Mouse (Mus musculus) lung, embryonic 15.5 days (tissue): Measurements from ENCODE around the gene Ulk3. TPM values are rescaled to one million over a fixed set of nuclear protein-coding genes. Genes with fewer than 3 reads are reported as not detected.

ENCODE experiments used
- ATAC-seq: fragments of 200-750 bp; cut with Nextera tagmentation; 2 replicates; pipeline ENCODE4 v1.8.0; 2017; ENCODE audit warnings: moderate number of reproducible peaks, borderline replicate concordance; ENCODE audit not compliant: low FRiP score, low TSS enrichment; ENCODE audit errors: extremely low read depth
- H3K27ac ChIP-seq: fragments of 300-500 bp; sonication (generic); 2 replicates; pipeline ENCODE4 v1.5.1; 2015; ENCODE audit warnings: moderate library complexity, mild to moderate bottlenecking, inconsistent platforms
- H3K27me3 ChIP-seq: fragments of 300-500 bp; sonication (generic); 2 replicates; pipeline ENCODE4 v1.6.1; 2015; ENCODE audit warnings: inconsistent platforms
- H3K36me3 ChIP-seq: fragments of 300-500 bp; sonication (generic); 2 replicates; pipeline ENCODE4 v1.6.1; 2015; ENCODE audit warnings: inconsistent platforms
- H3K4me1 ChIP-seq: fragments of 300-500 bp; sonication (generic); 2 replicates; pipeline ENCODE4 v1.6.1; 2015; ENCODE audit warnings: inconsistent platforms
- H3K4me2 ChIP-seq: fragments of 300-500 bp; sonication (generic); 2 replicates; pipeline ENCODE4 v1.6.1; 2015; ENCODE audit warnings: inconsistent platforms, mild to moderate bottlenecking, moderate library complexity
- H3K4me3 ChIP-seq: fragments of 300-500 bp; sonication (generic); 2 replicates; pipeline ENCODE4 v1.5.1; 2015; ENCODE audit warnings: mild to moderate bottlenecking, inconsistent platforms
- H3K9ac ChIP-seq: fragments of 300-500 bp; sonication (generic); 2 replicates; pipeline ENCODE4 v1.6.1; 2015; ENCODE audit warnings: inconsistent platforms
- H3K9me3 ChIP-seq: fragments of 300-500 bp; sonication (generic); 2 replicates; pipeline ENCODE4 v1.6.1; 2016; ENCODE audit warnings: inconsistent platforms
- WGBS: fragments of 180-500 bp; shearing (Covaris S2); methylation state at CpG from one replicate; pipeline ENCODE4 v1.1.7; 2015; 5-methylcytosine and 5-hydroxymethylcytosine counted together
- polyA plus RNA-seq: library from polyadenylated mRNA; unstranded; fragments of >200 nt; fragmentation: Nextera tagmentation; extraction: Ambion mirVana; gene quantifications from 2 replicates; pipeline ENCODE4 v1.2.1, GENCODE M21; 2015

Ulk3 gene
- polyA plus RNA-seq, 1 experiment from 2014 or later = 16.0 TPM

DNA sequence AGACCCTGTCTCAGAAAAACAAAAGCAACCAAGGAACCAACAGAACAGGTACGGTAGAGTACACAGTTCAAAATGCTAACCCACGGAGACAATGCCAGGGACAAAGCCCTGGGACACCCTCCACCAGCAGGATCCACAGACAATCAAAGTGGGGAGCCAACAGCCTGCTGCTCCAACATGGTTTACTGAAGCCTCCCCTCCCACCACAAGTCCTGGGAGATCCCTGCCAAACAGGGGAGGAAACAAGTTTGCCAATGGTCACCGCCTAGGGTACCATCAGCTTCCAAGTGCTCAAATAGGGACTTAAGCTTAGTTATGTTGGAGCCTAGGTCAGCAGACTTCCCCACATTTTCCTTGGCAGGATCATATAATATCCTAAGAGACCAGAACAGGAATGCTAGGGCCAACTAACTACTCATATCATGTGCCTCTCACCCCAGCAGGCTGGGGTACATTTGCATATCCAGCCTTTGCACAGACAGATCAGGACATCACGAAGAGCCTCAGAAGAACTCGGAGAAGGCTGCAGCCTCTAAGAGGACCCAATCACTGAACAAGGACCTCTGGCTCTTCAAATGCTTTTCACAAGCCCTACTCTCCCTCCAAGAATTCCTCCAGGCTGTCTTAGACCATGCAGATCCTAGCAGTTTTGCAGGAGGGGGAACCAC, 50.5 kb downstream of the Ulk3 start:
- 62% methylated on average over 5 of the region's 5 CpGs for WGBS
- peak overlapping the region; percentile 88 for H3K27ac ChIP-seq
- no peaks in the 10 kb centered on the region for H3K36me3 ChIP-seq
- H3K4me1 ChIP-seq = peaks cover 73% of the 10 kb centered on the region
- H3K4me3 ChIP-seq = peak overlapping the region; percentile 10
- H3K9me3 ChIP-seq = no peaks in the 10 kb centered on the region
- H3K27me3 ChIP-seq = no peaks in the 10 kb centered on the region
- no peak for ATAC-seq
- H3K4me2 ChIP-seq = peak overlapping the region; percentile 45
- no peak overlapping the region for H3K9ac ChIP-seq

- H3K27ac ChIP-seq = peak overlapping the region; percentile 88
- WGBS = 10% methylated on average over 15 of the region's 15 CpGs
- 0 out of 2 replicates have a peak overlapping the region, but pooled peaks have one; percentile 20 for H3K9ac ChIP-seq
- H3K36me3 ChIP-seq = no peaks in the 10 kb centered on the region
- peak overlapping the region; percentile 45 for H3K4me2 ChIP-seq
- peak overlapping the region; percentile 10 for H3K4me3 ChIP-seq
- peak; percentile 9; the same call in 1 of the 2 replicates for ATAC-seq
- peaks cover 73% of the 10 kb centered on the region for H3K4me1 ChIP-seq
- H3K9me3 ChIP-seq = no peaks in the 10 kb centered on the region
- H3K27me3 ChIP-seq = no peaks in the 10 kb centered on the region
Observed at GRCm38 (mm10) chr9:57640384-57640783, 51.1 kb downstream of the Ulk3 start.

DNA sequence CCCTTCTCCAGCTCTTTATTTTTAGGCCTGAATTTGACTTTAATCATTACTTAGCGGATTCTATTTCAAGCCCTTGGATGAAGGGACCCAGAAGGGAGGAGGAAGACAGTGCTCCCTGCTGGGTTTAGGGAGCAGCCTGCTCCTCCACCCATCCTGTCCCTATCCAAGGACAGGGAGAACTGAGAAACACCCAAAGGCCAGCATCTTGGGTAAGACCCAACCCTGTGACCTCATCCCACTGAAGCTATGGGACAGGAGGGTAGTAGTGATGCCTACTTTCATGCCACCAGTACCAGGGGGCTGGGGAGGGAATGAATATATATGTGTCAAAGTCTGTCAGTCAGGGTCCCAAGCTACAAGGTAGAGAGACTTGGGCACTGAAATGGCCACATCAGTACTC, 51.8 kb downstream of the Ulk3 start:
- Histone ChIP-seq H3K4me3 (no peak overlapping the region), H3K4me1 (peaks cover 73% of the 10 kb centered on the region), H3K4me2 (peak overlapping the region; percentile 45), H3K36me3 (no peaks in the 10 kb centered on the region), H3K27me3 (no peaks in the 10 kb centered on the region), H3K27ac (peak overlapping the region; percentile 88; the same call in 1 of the 2 replicates), H3K9ac (peak overlapping the region; percentile 4; the same call in 1 of the 2 replicates), H3K9me3 (no peaks in the 10 kb centered on the region)
- ATAC-seq = no peak
- WGBS = 84% methylated on average over 1 of the region's 1 CpGs

GRCm38 (mm10) chr9:57641775-57642550, 52.7 kb downstream of the Ulk3 start:
- 86% methylated on average over 13 of the region's 13 CpGs for WGBS
- no peak overlapping the region for H3K27ac ChIP-seq

GRCm38 (mm10) chr9:57643169-57643855, 54.1 kb downstream of the Ulk3 start:
- Histone ChIP-seq H3K27me3 (no peaks in the 10 kb centered on the region), H3K36me3 (no peaks in the 10 kb centered on the region), H3K9ac (peak overlapping the region; percentile 99; the same call in 1 of the 2 replicates), H3K4me2 (peak overlapping the region; percentile 82), H3K9me3 (no peaks in the 10 kb centered on the region), H3K4me3 (peak overlapping the region; percentile 93), H3K27ac (no peak overlapping the region), H3K4me1 (peaks cover 58% of the 10 kb centered on the region)
- ATAC-seq = no peak
- 65% methylated on average over 9 of the region's 9 CpGs for WGBS

More at GRCm38 (mm10) chr9:57641775-57642550, 52.7 kb downstream of the Ulk3 start:
- peaks cover 71% of the 10 kb centered on the region for H3K4me1 ChIP-seq
- no peaks in the 10 kb centered on the region for H3K9me3 ChIP-seq
- ATAC-seq = no peak
- H3K4me3 ChIP-seq = no peak overlapping the region
- no peak overlapping the region for H3K9ac ChIP-seq
- no peaks in the 10 kb centered on the region for H3K36me3 ChIP-seq
- H3K27me3 ChIP-seq = no peaks in the 10 kb centered on the region
- H3K4me2 ChIP-seq = no peak overlapping the region

GRCm38 (mm10) chr9:57643856-57644180, 54.6 kb downstream of the Ulk3 start:
- peak overlapping the region; percentile 93 for H3K4me3 ChIP-seq
- H3K9me3 ChIP-seq = no peaks in the 10 kb centered on the region
- peak overlapping the region; percentile 82 for H3K4me2 ChIP-seq
- H3K9ac ChIP-seq = peak overlapping the region; percentile 99
- H3K27me3 ChIP-seq = no peaks in the 10 kb centered on the region
- no peak overlapping the region for H3K27ac ChIP-seq
- H3K36me3 ChIP-seq = no peaks in the 10 kb centered on the region
- ATAC-seq = no peak
- H3K4me1 ChIP-seq = peaks cover 53% of the 10 kb centered on the region
- WGBS = 37% methylated on average over 7 of the region's 7 CpGs

- Histone ChIP-seq H3K4me2 (peak overlapping the region; percentile 82), H3K27me3 (no peaks in the 10 kb centered on the region), H3K27ac (peak overlapping the region; percentile 98), H3K9ac (peak overlapping the region; percentile 99), H3K36me3 (no peaks in the 10 kb centered on the region), H3K4me3 (peak overlapping the region; percentile 93), H3K4me1 (peaks cover 46% of the 10 kb centered on the region), H3K9me3 (no peaks in the 10 kb centered on the region)
- ATAC-seq = no peak
- WGBS = under 1% methylated on average over 18 of the region's 18 CpGs
Observed at GRCm38 (mm10) chr9:57644442-57644943, 55.2 kb downstream of the Ulk3 start.

- Histone ChIP-seq H3K9ac (peak overlapping the region; percentile 99), H3K36me3 (no peaks in the 10 kb centered on the region), H3K9me3 (no peaks in the 10 kb centered on the region), H3K4me3 (peak overlapping the region; percentile 93), H3K4me2 (peak overlapping the region; percentile 82), H3K27me3 (no peaks in the 10 kb centered on the region), H3K27ac (peak overlapping the region; percentile 98), H3K4me1 (peaks cover 39% of the 10 kb centered on the region)
- WGBS = 0% methylated on average over 63 of the region's 85 CpGs
- ATAC-seq = peak; percentile 91
Observed at GRCm38 (mm10) chr9:57644944-57645893, 56.0 kb downstream of the Ulk3 start.

Other genes starting within 250 kb of the Ulk3 start
- gene Ppcdc, start 149.3 kb upstream of the Ulk3 start, polyA plus RNA-seq = 24.9 and 27.5 TPM in 2 replicates
- 6.3 and 6.9 TPM in 2 replicates for gene Scamp5, start 121.4 kb upstream of the Ulk3 start, polyA plus RNA-seq
- 2.2 and 2.9 TPM in 2 replicates for gene Rpp25, start 85.4 kb upstream of the Ulk3 start, polyA plus RNA-seq
- gene Cox5a, start 68.2 kb upstream of the Ulk3 start, polyA plus RNA-seq = 516 and 522 TPM in 2 replicates
- gene Fam219b, start 51.9 kb upstream of the Ulk3 start, polyA plus RNA-seq = 23.1 and 23.2 TPM in 2 replicates
- gene Mpi, start 36.7 kb upstream of the Ulk3 start, polyA plus RNA-seq = 39.8 and 46.3 TPM in 2 replicates
- 60.9 and 61.2 TPM in 2 replicates for gene Scamp2, start 28.5 kb upstream of the Ulk3 start, polyA plus RNA-seq
- not detected in 2 replicates for gene Cplx3, start 16.8 kb downstream of the Ulk3 start, polyA plus RNA-seq
- gene Lman1l, start 31.3 kb downstream of the Ulk3 start, polyA plus RNA-seq = not detected in 2 replicates
- 22.7 and 25.9 TPM in 2 replicates for gene Csk, start 64.2 kb downstream of the Ulk3 start, polyA plus RNA-seq
- not detected in 2 replicates for gene Cyp1a2, start 94.3 kb downstream of the Ulk3 start, polyA plus RNA-seq
- 0.11 and 0.14 TPM in 2 replicates for gene Cyp1a1, start 98.5 kb downstream of the Ulk3 start, polyA plus RNA-seq
- gene Edc3, start 119.1 kb downstream of the Ulk3 start, polyA plus RNA-seq = 34.0 and 35.8 TPM in 2 replicates
- 79.5 and 85.5 TPM in 2 replicates for gene Clk3, start 176.4 kb downstream of the Ulk3 start, polyA plus RNA-seq
- gene Arid3b, start 247.3 kb downstream of the Ulk3 start, polyA plus RNA-seq = 4.5 and 4.8 TPM in 2 replicates